Mouse (Mus musculus) erythroblast, embryonic 14.5 days (primary cell): ENCODE measurements around the gene Mogat1. TPM values are rescaled to one million over a fixed set of nuclear protein-coding genes. Genes with fewer than 3 reads are reported as not detected.
A peak's percentile ranks its signal among the peaks of the same experiment; 100 is the strongest.
"Not testable (repeated sequence)": the region's sequence is repeated elsewhere in the genome, so short reads cannot be mapped to it uniquely, and the experiment has no call there.

Experiments used
- H3K27me3 ChIP-seq: 2 replicates; pipeline ENCODE4 v1.6.1; 2012; ENCODE audit warnings: inconsistent platforms; ENCODE audit not compliant: control insufficient read depth
- H3K36me3 ChIP-seq: 2 replicates; pipeline ENCODE4 v1.6.1; 2012; ENCODE audit warnings: mild to moderate bottlenecking, inconsistent platforms; ENCODE audit not compliant: control insufficient read depth
- H3K4me1 ChIP-seq: 2 replicates; pipeline ENCODE4 v1.6.1; 2012; ENCODE audit warnings: inconsistent platforms; ENCODE audit not compliant: control insufficient read depth
- H3K4me3 ChIP-seq: replicated peaks from 2 replicates; pipeline ENCODE3; 2012; ENCODE audit warnings: moderate library complexity, mild to moderate bottlenecking, inconsistent platforms
- H3K9me3 ChIP-seq: 2 replicates; pipeline ENCODE4 v1.6.1; 2012; ENCODE audit warnings: low read length, inconsistent platforms, mixed read lengths; ENCODE audit not compliant: control insufficient read depth
- GATA1 ChIP-seq: IDR thresholded peaks from 2 replicates; pipeline ENCODE4 v1.6.1; 2012; ENCODE audit warnings: low read length, inconsistent platforms, mixed read lengths
- TAL1 ChIP-seq: IDR thresholded peaks from 3 replicates; pipeline ENCODE4 v1.6.1; 2012; ENCODE audit warnings: low read length, inconsistent platforms, mixed read lengths
- polyA plus RNA-seq: library from polyadenylated mRNA; stranded (reverse); fragments of >175 nt; gene quantifications from 2 replicates; pipeline ENCODE4 v1.2.3, GENCODE M21; 2012

Mogat1 gene
- polyA plus RNA-seq, 1 experiment = not detected

DNA sequence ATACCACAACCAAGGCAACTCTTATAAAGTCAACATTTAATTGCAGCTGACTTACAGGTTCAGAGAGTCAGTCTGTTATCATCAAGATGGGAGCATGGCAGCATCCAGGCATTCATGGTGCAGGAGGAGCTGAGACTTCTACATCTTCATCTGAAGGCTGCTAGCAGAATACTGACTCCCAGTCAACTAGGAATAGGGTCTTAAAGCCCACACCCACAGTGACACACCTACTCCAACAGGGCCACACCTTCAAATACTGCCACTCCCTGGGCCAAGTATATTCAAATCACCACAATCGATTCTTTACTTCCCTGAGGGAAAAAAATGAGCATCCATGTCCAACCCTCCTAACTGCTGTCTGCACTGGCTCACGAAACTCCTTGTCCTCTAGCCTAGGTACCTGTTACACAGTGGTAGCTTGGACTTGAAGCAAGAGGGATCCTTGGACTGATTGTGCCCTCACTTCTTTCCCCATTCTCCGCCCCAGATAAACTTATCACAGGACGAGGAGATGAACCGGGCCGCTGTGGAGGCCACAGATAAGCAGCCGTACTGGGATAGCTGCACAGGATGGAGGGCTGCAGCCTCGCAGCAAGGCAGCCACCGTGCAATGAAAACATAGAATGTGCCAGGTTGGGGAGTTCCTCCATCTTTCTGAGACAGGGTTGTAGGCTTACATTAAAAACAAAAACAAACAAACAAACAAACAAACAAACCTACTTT is 23.8 kb downstream of the Mogat1 start:
- H3K4me3 ChIP-seq = peak overlapping the region; percentile 16
- H3K27me3 ChIP-seq = peaks cover 5% of the 10 kb centered on the region
- peaks cover 18% of the 10 kb centered on the region for H3K4me1 ChIP-seq
- TF ChIP-seq GATA1 (no peak), TAL1 (no peak)
- H3K9me3 ChIP-seq = no peaks in the 10 kb centered on the region
- no peaks in the 10 kb centered on the region for H3K36me3 ChIP-seq

DNA sequence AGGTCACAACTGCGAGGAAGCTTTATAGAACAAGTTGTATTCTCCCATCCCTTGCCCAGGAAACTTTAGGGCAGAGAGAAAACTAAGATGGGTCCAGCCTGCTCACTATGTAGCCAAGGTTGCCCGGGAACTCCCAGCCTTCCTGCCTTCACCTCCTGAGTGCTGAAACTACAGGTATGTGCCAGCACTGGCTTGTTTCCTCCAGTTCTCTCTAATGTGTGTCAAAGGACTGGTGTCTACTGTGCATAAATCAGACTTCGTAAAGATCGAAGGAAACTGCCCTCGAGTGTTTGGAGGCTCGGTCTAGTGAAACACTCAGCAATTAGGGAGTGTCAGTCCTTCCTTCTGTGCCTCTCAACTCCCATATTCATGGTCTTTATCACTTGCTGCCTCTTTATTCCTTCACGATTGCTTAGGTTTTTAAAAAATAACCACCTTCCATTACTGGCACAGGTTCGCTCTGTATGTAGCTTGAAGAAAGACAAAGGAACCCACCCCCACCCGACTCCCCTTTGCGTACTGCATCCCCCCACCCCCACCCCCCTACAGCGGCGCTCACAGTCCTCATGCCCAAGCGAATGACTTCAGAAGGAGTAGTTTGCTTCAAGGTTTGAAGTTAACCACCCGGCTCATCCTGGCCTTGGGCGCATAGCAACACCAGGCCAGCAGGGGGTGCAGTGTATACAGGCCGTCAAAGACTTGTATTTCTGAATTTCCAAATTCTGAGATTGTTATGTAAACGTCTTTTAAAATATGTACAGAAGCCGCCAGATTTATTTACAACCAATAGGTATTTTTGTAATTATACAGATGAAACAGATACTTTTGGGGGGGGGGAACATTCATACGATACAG is 25.7 kb downstream of the Mogat1 start:
- Histone ChIP-seq H3K4me1 (peaks cover 18% of the 10 kb centered on the region), H3K36me3 (no peaks in the 10 kb centered on the region), H3K4me3 (no peak overlapping the region), H3K9me3 (no peaks in the 10 kb centered on the region), H3K27me3 (peaks cover 5% of the 10 kb centered on the region)
- TF ChIP-seq GATA1 (no peak), TAL1 (no peak)

- peaks cover 5% of the 10 kb centered on the region for H3K27me3 ChIP-seq
- H3K9me3 ChIP-seq = no peaks in the 10 kb centered on the region
- TF ChIP-seq GATA1 = no peak
- no peak for TF ChIP-seq TAL1
- peaks cover 18% of the 10 kb centered on the region for H3K4me1 ChIP-seq
- H3K36me3 ChIP-seq = no peaks in the 10 kb centered on the region
- peak overlapping the region; percentile 44 for H3K4me3 ChIP-seq
Observed at GRCm38 (mm10) chr1:78537494-78538010, 26.8 kb downstream of the Mogat1 start.

DNA sequence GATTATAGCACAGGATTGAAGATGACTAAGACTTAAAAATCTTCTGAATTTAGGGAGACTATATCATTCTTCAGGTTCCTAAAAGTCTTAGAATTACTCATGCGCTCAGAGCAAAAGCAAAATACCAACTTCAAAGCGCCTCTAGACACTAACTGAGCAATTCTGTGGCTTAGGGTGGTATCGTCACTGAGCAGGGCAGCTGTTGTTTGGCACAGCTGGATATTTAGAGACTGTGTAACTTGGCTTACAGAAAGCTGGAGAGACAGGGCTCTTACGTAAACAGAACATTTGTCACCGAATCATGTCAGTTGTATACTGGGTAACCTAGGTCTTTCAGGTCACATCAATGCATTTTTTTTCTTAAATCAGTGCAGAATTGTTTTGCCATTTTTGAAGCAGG is 27.6 kb downstream of the Mogat1 start:
- no peaks in the 10 kb centered on the region for H3K36me3 ChIP-seq
- no peaks in the 10 kb centered on the region for H3K9me3 ChIP-seq
- peaks cover 18% of the 10 kb centered on the region for H3K4me1 ChIP-seq
- TF ChIP-seq TAL1 (no peak), GATA1 (no peak)
- no peak overlapping the region for H3K4me3 ChIP-seq
- H3K27me3 ChIP-seq = peaks cover 5% of the 10 kb centered on the region

- Histone ChIP-seq H3K4me1 (peaks cover 15% of the 10 kb centered on the region), H3K27me3 (peaks cover 5% of the 10 kb centered on the region), H3K4me3 (no peak overlapping the region), H3K9me3 (no peaks in the 10 kb centered on the region), H3K36me3 (no peaks in the 10 kb centered on the region)
- TF ChIP-seq GATA1 (no peak), TAL1 (no peak)
Observed at GRCm38 (mm10) chr1:78539166-78539565, 28.4 kb downstream of the Mogat1 start.

GRCm38 (mm10) chr1:78543631-78544030 is 32.8 kb downstream of the Mogat1 start:
- not testable (repeated sequence) for H3K9me3 ChIP-seq, H3K36me3 ChIP-seq, H3K4me1 ChIP-seq, H3K4me3 ChIP-seq, H3K27me3 ChIP-seq

DNA sequence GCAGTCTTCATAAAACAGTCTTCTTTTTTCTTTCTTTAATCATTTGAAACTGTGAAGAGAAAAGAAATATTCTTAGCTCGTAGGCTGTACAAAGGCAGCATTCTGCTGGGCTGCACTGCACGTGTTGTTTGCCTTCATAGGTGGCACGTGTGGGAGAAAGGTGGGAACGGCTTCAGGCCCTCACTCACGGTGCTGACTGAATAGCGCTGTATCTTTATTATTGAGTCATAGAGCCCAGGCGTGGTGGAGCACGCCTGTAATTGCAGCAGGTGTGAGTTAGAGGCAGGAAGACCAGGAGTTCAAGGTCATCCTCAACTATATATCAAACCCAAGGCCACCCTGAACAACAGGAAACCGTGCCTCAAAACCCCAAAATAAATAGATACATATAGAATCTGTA is 35.5 kb downstream of the Mogat1 start:
- no peaks in the 10 kb centered on the region for H3K36me3 ChIP-seq
- H3K9me3 ChIP-seq = no peaks in the 10 kb centered on the region
- H3K4me3 ChIP-seq = no peak overlapping the region
- no peaks in the 10 kb centered on the region for H3K27me3 ChIP-seq
- H3K4me1 ChIP-seq = no peaks in the 10 kb centered on the region
- no peak for TF ChIP-seq GATA1
- no peak for TF ChIP-seq TAL1

- Histone ChIP-seq H3K4me1 (no peaks in the 10 kb centered on the region), H3K27me3 (no peaks in the 10 kb centered on the region), H3K9me3 (no peaks in the 10 kb centered on the region), H3K36me3 (no peaks in the 10 kb centered on the region), H3K4me3 (no peak overlapping the region)
- TF ChIP-seq TAL1 (no peak), GATA1 (no peak)
Observed at GRCm38 (mm10) chr1:78548961-78549360, 38.2 kb downstream of the Mogat1 start.

DNA sequence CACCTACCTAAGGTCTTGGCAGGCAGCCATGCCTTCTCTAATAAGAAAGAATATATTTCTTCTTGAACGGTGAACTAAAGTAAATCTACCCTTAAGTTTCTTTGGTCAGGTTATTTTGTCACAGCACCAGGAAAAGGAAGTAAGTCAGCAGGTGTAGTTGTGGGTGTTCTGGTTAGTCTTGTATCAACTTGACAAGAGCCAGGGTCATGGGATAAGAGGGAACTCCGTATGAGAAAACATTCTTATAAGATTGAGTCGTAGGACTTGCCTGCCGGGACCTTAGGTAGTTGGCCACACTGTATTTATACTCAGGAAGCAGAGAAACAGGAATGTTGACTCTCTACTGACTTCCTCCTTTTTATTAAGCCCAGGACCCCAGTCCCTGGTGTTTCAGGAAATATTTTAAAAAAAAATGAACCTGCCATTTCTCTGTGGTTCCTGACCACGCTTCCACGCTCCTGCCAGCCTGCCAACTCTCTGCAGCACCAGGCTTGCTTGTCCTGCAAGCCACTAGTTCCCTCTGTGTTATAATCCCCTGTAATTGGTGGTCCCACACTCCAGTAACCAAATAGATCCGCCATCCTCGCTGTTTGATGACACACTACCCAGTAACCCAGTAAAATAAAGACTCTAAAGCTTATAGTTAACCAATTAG is 43.3 kb downstream of the Mogat1 start:
- TF ChIP-seq GATA1 (no peak), TAL1 (no peak)
- Histone ChIP-seq H3K27me3 (no peaks in the 10 kb centered on the region), H3K9me3 (no peaks in the 10 kb centered on the region), H3K36me3 (no peaks in the 10 kb centered on the region), H3K4me3 (no peak overlapping the region), H3K4me1 (no peaks in the 10 kb centered on the region)
